Mouse (Mus musculus) gastrocnemius, postnatal 25 days (tissue): ENCODE measurements at regions not wholly inside any gene's neighbourhood (a gene's known extent, or its start where the extent isn't known, plus 50 kb on each side); places are given as distances from the start of the nearest gene placed in this dataset.

ENCODE experiments used
- DNase-seq: peaks from one replicate; pipeline ENCODE4 v3.0.0; 2022

GRCm38 (mm10) chr12:25330004-25330708 is 233.2 kb upstream of the Id2 start:
- peak; percentile 23 for DNase-seq

DNA sequence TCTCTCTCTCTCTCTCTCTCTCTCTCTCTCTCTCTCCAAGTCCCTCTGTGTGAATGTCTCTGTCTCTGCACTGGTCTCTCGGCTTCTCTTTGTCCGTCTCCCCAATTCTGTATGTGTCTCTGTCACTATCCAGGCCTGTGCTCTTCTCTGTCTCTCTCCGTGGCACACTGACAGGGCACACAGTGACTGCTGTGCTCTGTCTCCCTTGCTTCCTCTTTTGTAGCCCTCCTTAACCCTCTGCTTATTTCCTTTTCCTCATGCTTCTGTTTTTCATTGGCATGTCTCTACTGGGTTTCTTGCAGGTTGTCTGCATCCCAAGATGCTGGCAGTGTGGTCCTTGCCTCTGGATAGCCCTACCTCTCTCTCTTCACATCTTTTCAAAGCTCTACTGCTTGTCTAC is 229.0 kb upstream of the Id2 start:
- no peak for DNase-seq

DNA sequence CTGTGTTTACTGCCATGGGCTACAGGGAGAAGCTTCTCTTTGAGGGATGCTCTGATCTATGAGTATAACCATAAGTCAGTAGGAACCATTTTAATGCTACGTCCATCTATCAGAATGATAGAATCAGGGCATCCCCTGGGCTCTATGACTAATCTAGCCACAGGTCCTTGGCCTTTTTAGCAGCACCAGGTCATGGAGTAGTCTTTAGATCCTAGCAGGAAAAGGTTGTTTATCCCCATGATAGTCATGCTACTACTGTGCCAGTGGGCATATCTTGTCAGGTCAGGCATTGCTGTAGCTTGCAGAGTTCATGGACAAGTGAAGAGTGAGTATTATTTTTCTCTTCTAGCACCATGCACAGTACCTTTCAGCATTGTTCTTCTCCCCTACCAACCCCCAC is 226.2 kb upstream of the Id2 start:
- no peak for DNase-seq

GRCm38 (mm10) chr12:25320262-25320767 is 223.4 kb upstream of the Id2 start:
- DNase-seq = no peak

- DNase-seq = no peak
Observed at GRCm38 (mm10) chr12:25319846-25320245, 222.9 kb upstream of the Id2 start.

- DNase-seq = no peak
Observed at GRCm38 (mm10) chr12:25318072-25318671, 221.2 kb upstream of the Id2 start.

- DNase-seq = no peak
Observed at GRCm38 (mm10) chr12:25315969-25316368, 219.0 kb upstream of the Id2 start.

- no peak for DNase-seq
Observed at GRCm38 (mm10) chr12:25313212-25313611, 216.3 kb upstream of the Id2 start.

GRCm38 (mm10) chr12:25312390-25312789 is 215.4 kb upstream of the Id2 start:
- DNase-seq = no peak

- DNase-seq = no peak
Observed at GRCm38 (mm10) chr12:25311728-25312127, 214.8 kb upstream of the Id2 start.

DNA sequence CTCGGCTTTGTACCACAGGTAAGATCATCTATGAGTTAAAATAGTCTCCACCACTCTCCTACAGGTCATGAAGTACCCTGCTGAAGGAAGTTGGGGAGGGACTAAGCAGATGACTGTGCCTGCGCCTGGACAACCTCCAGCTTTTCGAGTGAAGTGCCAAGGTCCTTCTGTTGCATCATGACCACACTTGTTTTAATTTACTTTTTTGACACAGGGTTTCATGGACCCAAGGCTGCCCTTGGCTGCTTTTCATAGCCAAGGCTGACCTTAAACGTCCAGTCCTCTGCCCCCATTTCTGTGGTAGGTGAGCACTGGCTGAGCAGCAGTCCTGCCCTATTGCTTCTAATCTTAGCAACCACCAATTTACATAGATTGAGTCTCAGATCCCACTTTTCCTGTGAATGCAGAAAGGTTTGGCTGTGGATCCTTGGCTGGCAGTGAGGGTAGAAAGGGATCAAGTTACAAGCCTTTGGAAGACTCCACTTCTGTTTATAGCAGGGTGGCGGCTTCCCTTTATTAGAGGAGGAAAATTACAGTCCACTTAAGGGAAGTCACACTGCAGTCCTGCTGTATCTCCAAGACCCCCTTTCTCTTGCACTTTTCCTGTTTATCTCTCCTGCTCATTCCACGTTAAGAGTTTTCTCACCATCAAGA is 213.5 kb upstream of the Id2 start:
- no peak for DNase-seq

DNA sequence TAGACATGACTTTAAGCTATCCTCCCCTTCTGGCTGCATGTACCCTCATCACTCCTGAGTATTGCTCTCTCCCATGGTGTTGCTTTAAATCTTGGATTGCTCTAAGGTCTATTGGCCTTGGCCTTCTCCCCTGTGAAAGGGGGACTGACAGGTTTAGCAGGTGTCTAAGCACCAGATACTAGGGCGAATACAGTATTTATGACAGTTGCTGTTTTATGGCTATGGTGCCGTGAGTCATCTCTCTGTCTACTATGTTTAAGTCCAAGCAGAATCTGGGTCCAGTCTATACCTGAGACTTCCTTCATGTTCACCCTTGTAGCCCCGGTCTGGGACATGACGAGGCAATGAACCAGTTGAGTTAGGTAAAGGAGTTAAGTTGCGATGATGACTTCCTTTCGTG is 212.3 kb upstream of the Id2 start:
- DNase-seq = no peak

GRCm38 (mm10) chr12:25305764-25306653 is 209.1 kb upstream of the Id2 start:
- no peak for DNase-seq

GRCm38 (mm10) chr12:25304820-25305511 is 208.0 kb upstream of the Id2 start:
- no peak for DNase-seq

- no peak for DNase-seq
Observed at GRCm38 (mm10) chr12:25303500-25304050, 206.6 kb upstream of the Id2 start.

DNA sequence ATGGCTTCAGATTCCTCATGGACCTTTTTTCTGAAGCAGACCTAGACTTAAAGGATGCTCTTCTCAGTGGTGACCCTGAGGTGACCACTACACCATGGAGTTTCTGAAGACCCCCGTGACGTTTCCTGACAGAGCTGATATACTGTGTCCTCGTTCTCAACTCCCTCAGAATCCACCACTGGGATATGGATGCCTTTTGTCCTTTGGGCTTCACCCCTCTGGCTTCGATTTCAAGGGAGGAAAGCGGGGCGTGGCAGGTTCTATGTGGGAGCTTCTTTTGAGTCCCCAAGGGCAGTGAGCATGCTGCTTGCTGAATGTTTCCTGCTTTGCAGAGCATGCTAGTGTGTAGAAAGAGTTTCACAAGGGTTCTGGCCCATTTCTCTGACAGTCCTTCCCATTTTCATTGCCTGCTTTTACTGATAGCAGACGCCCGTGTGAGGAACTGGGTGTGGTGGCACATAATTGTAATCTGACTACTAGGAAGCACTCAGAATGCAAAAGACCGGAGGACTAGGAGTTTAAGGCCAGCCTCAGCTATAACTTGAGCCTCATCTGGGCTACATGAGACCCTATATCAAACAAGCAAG is 204.0 kb upstream of the Id2 start:
- DNase-seq = no peak

- no peak for DNase-seq
Observed at GRCm38 (mm10) chr12:25299603-25300471, 202.9 kb upstream of the Id2 start.

GRCm38 (mm10) chr12:25298766-25299165 is 201.8 kb upstream of the Id2 start:
- no peak for DNase-seq

DNA sequence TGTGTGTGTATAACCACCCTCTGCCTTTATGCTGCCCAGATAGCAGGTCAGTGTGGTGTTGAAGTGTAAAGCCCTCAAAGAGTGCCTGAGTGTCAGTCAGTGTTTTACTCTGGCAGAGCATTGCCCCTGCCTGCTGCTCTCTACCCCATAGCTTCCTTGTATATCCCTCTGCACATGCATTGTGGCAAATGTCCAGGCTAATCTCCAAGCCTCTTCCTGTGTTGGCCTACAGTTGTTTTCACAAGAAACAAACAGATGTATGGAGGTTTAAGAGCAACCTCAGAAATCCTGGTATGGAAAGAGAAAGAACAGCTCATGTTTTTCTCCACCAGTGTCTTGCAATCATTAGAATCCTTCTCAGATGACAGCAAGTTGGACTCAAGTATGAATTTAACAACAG is 201.0 kb upstream of the Id2 start:
- no peak for DNase-seq

- DNase-seq = no peak
Observed at GRCm38 (mm10) chr12:25296648-25297047, 199.7 kb upstream of the Id2 start.
